Mouse (Mus musculus): ENCODE measurements at regions not wholly inside any gene's neighbourhood (a gene's known extent, or its start where the extent isn't known, plus 50 kb on each side); places are given as distances from the start of the nearest gene placed in this dataset.

- no peak overlapping the region for H3K27ac ChIP-seq (ENCODE audit: insufficient read depth, low read depth, low read length)
- no peak overlapping the region for H3K4me3 ChIP-seq (ENCODE audit: insufficient read depth, low read depth, low read length)
- TF ChIP-seq POLR2A (IDR thresholded peaks at IDR 0.05; ENCODE audit: insufficient read depth, low read depth, low read length) = no peak
- WGBS = 84% methylated on average over 2 of the region's 2 CpGs
- peaks cover 4% of the 10 kb centered on the region; the same call in 1 of the 2 replicates for H3K4me1 ChIP-seq (ENCODE audit: control insufficient read depth, insufficient read depth, low read length)
These were observed 385.7 kb upstream of the Pkdcc start for GRCm38 (mm10) chr17:82829415-82829814.

DNA sequence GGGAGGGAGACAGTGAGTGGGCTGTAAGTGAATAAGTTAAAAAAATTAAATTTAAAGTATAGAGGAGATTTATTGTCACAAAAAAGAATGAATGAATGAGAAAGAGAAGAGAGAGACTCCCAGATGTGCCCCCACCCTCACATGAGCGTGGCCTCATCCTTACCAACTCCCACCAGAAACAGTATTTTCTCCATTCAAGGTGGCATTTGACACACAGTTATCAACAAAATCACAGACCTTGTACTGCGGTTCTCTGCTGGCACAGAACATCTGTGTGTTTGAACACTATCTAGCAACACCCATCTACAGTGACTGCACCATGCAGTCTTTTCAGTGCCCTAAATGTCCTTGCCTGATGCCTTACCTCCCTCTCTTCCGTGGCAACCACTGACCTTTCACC, 380.9 kb upstream of the Pkdcc start:
- H3K27ac ChIP-seq (ENCODE audit: insufficient read depth, low read depth, low read length) = no peak overlapping the region
- H3K4me3 ChIP-seq (ENCODE audit: insufficient read depth, low read depth, low read length) = no peak overlapping the region
- TF ChIP-seq POLR2A (IDR thresholded peaks at IDR 0.05; ENCODE audit: insufficient read depth, low read depth, low read length) = no peak
- no peak for TF ChIP-seq CTCF (IDR thresholded peaks at IDR 0.05; ENCODE audit: insufficient read depth, low read depth, low read length)
- WGBS = 58% methylated on average over 3 of the region's 3 CpGs
- peaks cover 4% of the 10 kb centered on the region; the same call in 1 of the 2 replicates for H3K4me1 ChIP-seq (ENCODE audit: control insufficient read depth, insufficient read depth, low read length)

DNA sequence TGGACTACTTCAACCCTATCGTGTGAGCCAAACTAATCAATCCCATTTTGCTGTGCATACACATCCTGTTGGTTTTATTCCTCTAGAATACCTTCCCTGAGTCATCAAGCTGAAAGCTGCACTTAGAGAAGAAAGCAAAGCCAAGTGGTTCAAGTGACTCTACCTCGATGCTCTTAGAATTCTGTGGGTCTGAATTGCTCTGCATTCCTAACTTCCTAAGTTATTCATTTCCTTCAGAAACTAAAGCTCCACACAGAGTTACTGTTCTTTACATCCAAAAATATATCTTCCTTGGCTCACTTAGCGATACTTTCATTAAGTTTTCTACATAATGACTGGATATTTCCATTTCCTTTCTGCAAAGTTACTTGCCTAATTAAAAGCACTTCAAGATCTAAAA, 379.0 kb upstream of the Pkdcc start:
- no peak overlapping the region for H3K4me3 ChIP-seq (ENCODE audit: insufficient read depth, low read depth, low read length)
- TF ChIP-seq CTCF (IDR thresholded peaks at IDR 0.05; ENCODE audit: insufficient read depth, low read depth, low read length) = no peak
- no peak for TF ChIP-seq POLR2A (IDR thresholded peaks at IDR 0.05; ENCODE audit: insufficient read depth, low read depth, low read length)
- no peak overlapping the region for H3K27ac ChIP-seq (ENCODE audit: insufficient read depth, low read depth, low read length)
- WGBS = 45% methylated on average over 3 of the region's 3 CpGs
- peaks cover 4% of the 10 kb centered on the region; the same call in 1 of the 2 replicates for H3K4me1 ChIP-seq (ENCODE audit: control insufficient read depth, insufficient read depth, low read length)

GRCm38 (mm10) chr17:82846776-82847494, 368.2 kb upstream of the Pkdcc start:
- no peak for TF ChIP-seq POLR2A (IDR thresholded peaks at IDR 0.05; ENCODE audit: insufficient read depth, low read depth, low read length)
- TF ChIP-seq CTCF (IDR thresholded peaks at IDR 0.05; ENCODE audit: insufficient read depth, low read depth, low read length) = no peak
- 69% methylated on average over 5 of the region's 5 CpGs for WGBS
- no peak overlapping the region for H3K4me3 ChIP-seq (ENCODE audit: insufficient read depth, low read depth, low read length)

DNA sequence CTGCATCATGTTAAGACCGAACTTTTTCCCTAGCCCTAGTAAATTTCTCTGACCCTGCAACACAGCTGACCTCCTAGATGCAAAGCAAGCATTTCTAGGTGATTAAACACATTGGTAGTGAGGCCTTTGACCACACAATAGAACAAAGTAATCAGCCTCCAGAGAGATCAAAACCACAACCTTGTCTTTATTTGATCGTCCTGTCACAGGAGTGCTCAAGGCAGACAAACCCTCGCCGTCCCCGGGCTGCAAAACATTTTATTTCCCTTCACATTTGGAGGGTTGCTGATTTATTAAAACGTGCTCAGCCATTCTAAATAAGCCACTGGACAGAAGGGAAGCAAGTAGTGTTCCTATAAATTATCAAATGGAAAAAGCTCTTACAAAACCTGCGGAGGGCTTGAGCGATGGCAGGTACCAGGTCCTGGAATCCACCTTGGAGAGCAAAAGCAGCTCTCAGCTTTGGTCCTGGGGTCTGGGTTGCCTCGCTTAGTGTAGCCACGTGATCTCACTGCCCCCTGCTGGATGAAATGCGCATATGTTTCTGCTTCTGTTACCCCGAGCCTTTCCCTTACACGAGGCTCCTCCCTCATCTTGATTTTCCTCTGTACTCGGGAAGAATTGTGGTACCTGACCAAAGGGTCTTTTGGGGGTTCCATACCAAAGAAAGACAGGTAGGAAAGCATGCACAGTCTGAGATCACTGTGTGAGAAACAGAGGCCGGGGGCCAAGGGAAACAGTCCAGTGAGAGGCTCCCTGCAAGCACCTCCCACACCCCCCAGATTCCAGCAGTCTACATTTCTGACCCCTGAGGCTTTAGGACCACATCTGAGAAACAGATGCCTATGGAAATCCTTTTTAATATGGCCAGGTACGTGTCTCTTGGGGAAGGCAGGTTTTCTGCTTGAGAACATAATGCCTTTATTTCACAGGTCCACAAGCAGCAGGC, 357.6 kb upstream of the Pkdcc start:
- 12% methylated on average over 16 of the region's 16 CpGs for WGBS
- TF ChIP-seq POLR2A (IDR thresholded peaks at IDR 0.05; ENCODE audit: insufficient read depth, low read depth, low read length) (no peak), CTCF (IDR thresholded peaks at IDR 0.05; ENCODE audit: insufficient read depth, low read depth, low read length) (peak; percentile 62; the same call in 1 of the 2 replicates)
- Histone ChIP-seq H3K4me1 (ENCODE audit: control insufficient read depth, insufficient read depth, low read length) (peaks cover 2% of the 10 kb centered on the region; the same call in 1 of the 2 replicates), H3K4me3 (ENCODE audit: insufficient read depth, low read depth, low read length) (peak overlapping the region; percentile 30; the same call in 1 of the 2 replicates), H3K27ac (ENCODE audit: insufficient read depth, low read depth, low read length) (0 out of 2 replicates have a peak overlapping the region, but pooled peaks have one; percentile 44)

More at GRCm38 (mm10) chr17:82846776-82847494, 368.2 kb upstream of the Pkdcc start:
- no peaks in the 10 kb centered on the region for H3K4me1 ChIP-seq (ENCODE audit: control insufficient read depth, insufficient read depth, low read length)
- no peak overlapping the region for H3K27ac ChIP-seq (ENCODE audit: insufficient read depth, low read depth, low read length)

- Histone ChIP-seq H3K4me3 (ENCODE audit: insufficient read depth, low read depth, low read length) (no peak overlapping the region), H3K27ac (ENCODE audit: insufficient read depth, low read depth, low read length) (no peak overlapping the region), H3K4me1 (ENCODE audit: control insufficient read depth, insufficient read depth, low read length) (peaks cover 2% of the 10 kb centered on the region; the same call in 1 of the 2 replicates)
- 41% methylated on average over 5 of the region's 5 CpGs for WGBS
- no peak for TF ChIP-seq CTCF (IDR thresholded peaks at IDR 0.05; ENCODE audit: insufficient read depth, low read depth, low read length)
- TF ChIP-seq POLR2A (IDR thresholded peaks at IDR 0.05; ENCODE audit: insufficient read depth, low read depth, low read length) = no peak
These were observed 354.7 kb upstream of the Pkdcc start for GRCm38 (mm10) chr17:82860391-82860790.

DNA sequence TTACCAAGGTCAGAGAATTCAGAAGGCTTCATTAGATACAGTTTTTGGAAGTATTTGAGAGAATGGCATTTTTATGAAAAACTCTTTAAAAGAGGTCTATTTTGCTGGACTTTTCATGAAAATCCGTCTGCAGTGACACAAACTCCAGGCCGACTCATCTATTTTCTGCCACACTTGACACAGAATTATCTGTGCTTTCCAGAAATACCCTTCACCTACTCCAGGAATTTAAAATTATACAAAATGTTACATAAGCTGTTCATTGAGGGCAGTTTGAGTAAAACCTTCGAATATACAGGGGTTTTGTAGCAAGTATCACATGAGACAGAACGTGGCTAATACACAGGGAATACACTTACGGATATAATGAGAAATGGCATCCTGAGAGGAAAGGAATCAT, 354.1 kb upstream of the Pkdcc start:
- H3K4me1 ChIP-seq (ENCODE audit: control insufficient read depth, insufficient read depth, low read length) = peaks cover 2% of the 10 kb centered on the region; the same call in 1 of the 2 replicates
- H3K27ac ChIP-seq (ENCODE audit: insufficient read depth, low read depth, low read length) = peak overlapping the region; percentile 72
- no peak overlapping the region for H3K4me3 ChIP-seq (ENCODE audit: insufficient read depth, low read depth, low read length)
- 70% methylated on average over 5 of the region's 5 CpGs for WGBS
- no peak for TF ChIP-seq CTCF (IDR thresholded peaks at IDR 0.05; ENCODE audit: insufficient read depth, low read depth, low read length)
- TF ChIP-seq POLR2A (IDR thresholded peaks at IDR 0.05; ENCODE audit: insufficient read depth, low read depth, low read length) = no peak

DNA sequence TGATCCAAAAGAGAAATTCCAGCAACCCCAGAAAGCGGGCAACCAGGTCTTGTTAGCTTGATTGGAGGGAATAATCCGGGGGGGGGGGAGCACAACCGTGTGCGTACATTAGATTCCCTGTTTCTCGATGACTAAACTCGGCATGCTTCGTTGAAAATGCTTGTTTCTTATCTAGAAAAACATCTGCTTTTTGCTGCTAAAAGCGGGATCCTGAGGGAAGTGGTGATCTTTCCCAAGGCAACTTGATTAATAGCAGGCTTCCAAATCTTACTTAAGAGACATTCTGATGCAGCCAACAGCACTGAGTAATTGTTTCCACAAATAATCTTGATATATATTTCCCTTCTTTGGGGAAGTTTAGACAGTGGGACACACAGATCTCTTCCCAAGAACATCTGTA, 338.0 kb upstream of the Pkdcc start:
- no peak overlapping the region for H3K4me3 ChIP-seq (ENCODE audit: insufficient read depth, low read depth, low read length)
- WGBS = 55% methylated on average over 8 of the region's 8 CpGs
- TF ChIP-seq CTCF (IDR thresholded peaks at IDR 0.05; ENCODE audit: insufficient read depth, low read depth, low read length) (no peak), POLR2A (IDR thresholded peaks at IDR 0.05; ENCODE audit: insufficient read depth, low read depth, low read length) (no peak)
- no peaks in the 10 kb centered on the region for H3K4me1 ChIP-seq (ENCODE audit: control insufficient read depth, insufficient read depth, low read length)
- H3K27ac ChIP-seq (ENCODE audit: insufficient read depth, low read depth, low read length) = peak overlapping the region; percentile 58

- H3K27ac ChIP-seq (ENCODE audit: insufficient read depth, low read depth, low read length) = no peak overlapping the region
- 70% methylated on average over 2 of the region's 2 CpGs for WGBS
- no peak for TF ChIP-seq CTCF (IDR thresholded peaks at IDR 0.05; ENCODE audit: insufficient read depth, low read depth, low read length)
- TF ChIP-seq POLR2A (IDR thresholded peaks at IDR 0.05; ENCODE audit: insufficient read depth, low read depth, low read length) = no peak
These were observed 314.5 kb upstream of the Pkdcc start for GRCm38 (mm10) chr17:82900602-82901001.

More at GRCm38 (mm10) chr17:82900602-82901001, 314.5 kb upstream of the Pkdcc start:
- Histone ChIP-seq H3K4me3 (ENCODE audit: insufficient read depth, low read depth, low read length) (no peak overlapping the region), H3K4me1 (ENCODE audit: control insufficient read depth, insufficient read depth, low read length) (no peaks in the 10 kb centered on the region)

Measured in olfactory bulb, adult 2 months (tissue).